Mouse (Mus musculus): Measurements from ENCODE around the gene Krt4.

DNA sequence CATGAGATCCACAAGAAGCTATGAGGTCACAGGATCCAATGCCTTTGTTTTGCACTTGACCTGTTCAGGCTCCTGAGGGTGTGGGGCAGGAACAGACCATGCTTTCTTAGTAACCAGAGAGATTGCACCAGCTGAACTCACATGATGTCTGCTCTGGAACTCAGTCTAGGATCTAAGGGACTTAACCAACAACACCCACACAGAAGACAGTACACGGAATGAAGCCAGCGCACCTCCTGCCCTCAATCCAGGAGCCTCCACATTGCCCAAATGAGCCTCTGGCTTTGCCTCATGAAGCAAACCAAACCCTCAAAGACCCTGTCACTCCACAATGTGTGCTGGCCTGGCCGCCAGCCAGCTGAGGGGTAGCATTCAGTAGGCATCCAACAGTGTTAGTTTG lies 34.4 kb upstream of the Krt4 start:
- no peak for TF ChIP-seq GATA1 (IDR thresholded peaks at IDR 0.05; ENCODE audit: low read length)
- no peak for TF ChIP-seq TAL1 (IDR thresholded peaks at IDR 0.05; ENCODE audit: low read length)

Measured in erythroblast, embryonic 14.5 days (primary cell).